Mouse (Mus musculus): ENCODE data around the gene Syngr2. TPM values are rescaled to one million over a fixed set of nuclear protein-coding genes. Genes with fewer than 3 reads are reported as not detected.

Syngr2 gene
- polyA plus RNA-seq, 1 experiment from 2014 or later = 29.6 TPM

DNA sequence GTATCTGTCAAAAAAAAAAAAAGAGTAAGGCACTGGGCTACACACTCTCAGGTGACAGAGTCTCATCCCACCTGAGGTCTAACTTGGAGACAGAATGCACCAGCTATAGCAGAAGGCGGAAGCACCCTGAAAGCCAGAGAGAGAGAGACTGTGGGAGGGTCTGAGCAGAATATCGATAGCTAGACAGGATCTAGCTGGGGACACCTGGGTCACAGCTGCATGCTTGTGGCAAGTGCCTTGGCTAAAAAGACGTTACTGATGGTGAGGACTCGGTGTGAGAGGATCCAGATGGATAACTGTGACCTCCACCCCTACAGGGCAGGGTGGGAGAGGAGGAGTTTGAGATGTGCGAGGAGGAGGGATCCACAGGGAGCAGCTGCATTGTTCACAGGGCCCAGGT lies 12.5 kb upstream of the Syngr2 start:
- Histone ChIP-seq H3K9ac (no peak overlapping the region), H3K27ac (no peak overlapping the region), H3K4me1 (peaks cover 16% of the 10 kb centered on the region), H3K9me3 (no peaks in the 10 kb centered on the region), H3K36me3 (no peaks in the 10 kb centered on the region), H3K4me2 (replicated peaks) (no peak overlapping the region), H3K27me3 (0 out of 2 replicates have a peak, but pooled peaks cover under 1% of the 10 kb centered on the region), H3K4me3 (no peak overlapping the region)
- ATAC-seq (ENCODE audit: insufficient number of reproducible peaks, insufficient read depth, low FRiP score, low TSS enrichment) = no peak
- 30% methylated on average over 5 of the region's 5 CpGs for WGBS

DNA sequence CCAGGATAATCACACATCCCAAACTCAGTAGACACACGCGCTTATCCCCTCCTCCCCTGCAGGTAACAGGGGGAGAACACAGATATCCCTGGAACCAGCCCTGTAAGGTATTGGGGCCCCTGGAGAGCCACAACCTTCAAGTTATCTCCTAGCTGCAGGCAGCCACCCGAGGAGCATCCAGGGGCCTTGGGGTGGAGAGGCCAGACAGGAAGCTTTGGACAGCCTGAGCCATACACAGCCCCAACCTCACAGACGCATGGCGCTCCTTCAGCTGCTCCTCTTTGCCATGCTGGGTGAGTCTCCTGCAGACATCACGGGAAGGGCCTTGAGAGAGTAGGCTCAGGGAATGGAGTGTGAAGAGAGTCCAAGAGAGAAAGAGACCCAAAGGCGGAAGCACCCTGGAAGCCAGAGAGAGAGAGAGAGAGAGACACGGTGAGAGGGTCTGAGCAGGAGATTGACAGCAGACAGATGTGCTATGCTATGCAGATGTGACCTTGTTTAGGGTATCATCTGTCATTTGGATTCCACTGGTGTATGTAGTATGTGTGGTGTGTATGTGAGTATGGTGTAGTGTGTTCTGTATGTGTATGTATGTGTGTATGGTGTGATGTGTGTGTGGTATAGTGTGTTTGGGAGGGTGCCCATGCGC lies 11.8 kb upstream of the Syngr2 start, which contains the start of gene 6030468B19Rik:
Gene 6030468B19Rik, plus strand, starts transcription at position 150 of the 649 bp plus-strand sequence.
- Histone ChIP-seq H3K4me3 (no peak within 1 kb of the TSS), H3K9me3 (no peaks in the 10 kb centered on the region), H3K27ac (no peak within 1 kb of the TSS), H3K27me3 (no peaks in the 10 kb centered on the region), H3K4me2 (replicated peaks) (no peak within 1 kb of the TSS), H3K36me3 (no peaks in the 10 kb centered on the region), H3K4me1 (peaks cover 9% of the 10 kb centered on the region), H3K9ac (no peak within 1 kb of the TSS)
- WGBS = 56% methylated on average over 9 of the region's 9 CpGs
- ATAC-seq (ENCODE audit: insufficient number of reproducible peaks, insufficient read depth, low FRiP score, low TSS enrichment) = no peak

GRCm38 (mm10) chr11:117798160-117798541 lies 11.3 kb upstream of the Syngr2 start:
- H3K4me3 ChIP-seq = no peak overlapping the region
- WGBS = 44% methylated on average over 2 of the region's 2 CpGs
- ATAC-seq (ENCODE audit: insufficient number of reproducible peaks, insufficient read depth, low FRiP score, low TSS enrichment) = no peak
- no peak overlapping the region for H3K4me2 ChIP-seq (replicated peaks)
- H3K9me3 ChIP-seq = no peaks in the 10 kb centered on the region
- no peaks in the 10 kb centered on the region for H3K27me3 ChIP-seq
- peaks cover 8% of the 10 kb centered on the region; the same call in 1 of the 2 replicates for H3K4me1 ChIP-seq
- no peaks in the 10 kb centered on the region for H3K36me3 ChIP-seq
- H3K27ac ChIP-seq = no peak overlapping the region
- no peak overlapping the region for H3K9ac ChIP-seq

- WGBS = 67% methylated on average over 5 of the region's 5 CpGs
- ATAC-seq (ENCODE audit: insufficient number of reproducible peaks, insufficient read depth, low FRiP score, low TSS enrichment) = no peak
- Histone ChIP-seq H3K4me2 (replicated peaks) (no peak overlapping the region), H3K9ac (no peak overlapping the region), H3K4me3 (no peak overlapping the region), H3K36me3 (no peaks in the 10 kb centered on the region), H3K27ac (no peak overlapping the region), H3K27me3 (no peaks in the 10 kb centered on the region), H3K4me1 (peaks cover 8% of the 10 kb centered on the region; the same call in 1 of the 2 replicates), H3K9me3 (no peaks in the 10 kb centered on the region)
Measured at GRCm38 (mm10) chr11:117799174-117799573, 10.3 kb upstream of the Syngr2 start.

GRCm38 (mm10) chr11:117800038-117800437 lies 9.4 kb upstream of the Syngr2 start:
- 82% methylated on average over 7 of the region's 7 CpGs for WGBS
- no peak for ATAC-seq (ENCODE audit: insufficient number of reproducible peaks, insufficient read depth, low FRiP score, low TSS enrichment)
- H3K4me1 ChIP-seq = peaks cover 8% of the 10 kb centered on the region; the same call in 1 of the 2 replicates
- H3K9ac ChIP-seq = no peak overlapping the region
- H3K27me3 ChIP-seq = no peaks in the 10 kb centered on the region
- no peaks in the 10 kb centered on the region for H3K36me3 ChIP-seq
- H3K27ac ChIP-seq = no peak overlapping the region
- H3K4me3 ChIP-seq = no peak overlapping the region
- no peak overlapping the region for H3K4me2 ChIP-seq (replicated peaks)
- H3K9me3 ChIP-seq = no peaks in the 10 kb centered on the region

DNA sequence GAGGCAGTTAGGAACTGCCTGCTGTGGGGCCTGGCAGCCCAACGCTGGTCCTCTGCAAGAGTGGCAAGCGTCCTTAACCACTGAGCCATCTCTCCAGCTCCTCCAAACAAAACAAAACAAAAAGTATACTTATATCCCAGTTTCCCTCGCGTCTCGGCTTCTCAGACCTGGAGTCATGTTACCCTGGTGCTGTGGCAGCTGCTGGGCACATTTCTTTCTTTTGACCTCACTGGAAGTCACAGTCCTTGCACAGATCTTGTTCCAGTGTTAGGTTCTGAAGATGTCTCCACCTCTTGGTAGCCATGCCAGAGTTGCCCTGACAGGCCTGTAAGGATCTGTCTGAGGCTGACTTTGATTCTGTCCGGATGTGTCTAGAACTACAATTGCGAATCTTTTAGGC lies 7.8 kb upstream of the Syngr2 start:
- Histone ChIP-seq H3K9me3 (no peaks in the 10 kb centered on the region), H3K27ac (no peak overlapping the region), H3K27me3 (no peaks in the 10 kb centered on the region), H3K9ac (no peak overlapping the region), H3K4me3 (no peak overlapping the region), H3K4me2 (replicated peaks) (no peak overlapping the region), H3K36me3 (no peaks in the 10 kb centered on the region), H3K4me1 (peaks cover 8% of the 10 kb centered on the region; the same call in 1 of the 2 replicates)
- ATAC-seq (ENCODE audit: insufficient number of reproducible peaks, insufficient read depth, low FRiP score, low TSS enrichment) = no peak
- WGBS = 58% methylated on average over 7 of the region's 7 CpGs

- ATAC-seq (ENCODE audit: insufficient number of reproducible peaks, insufficient read depth, low FRiP score, low TSS enrichment) = no peak
Measured at GRCm38 (mm10) chr11:117803166-117803688, 6.2 kb upstream of the Syngr2 start.

GRCm38 (mm10) chr11:117806781-117807180 lies 2.7 kb upstream of the Syngr2 start:
- Histone ChIP-seq H3K36me3 (no peaks in the 10 kb centered on the region), H3K4me3 (no peak overlapping the region), H3K27me3 (no peaks in the 10 kb centered on the region), H3K27ac (no peak overlapping the region), H3K9ac (no peak overlapping the region), H3K4me1 (peaks cover 12% of the 10 kb centered on the region), H3K4me2 (replicated peaks) (no peak overlapping the region), H3K9me3 (no peaks in the 10 kb centered on the region)
- WGBS = 92% methylated on average over 6 of the region's 6 CpGs
- ATAC-seq (ENCODE audit: insufficient number of reproducible peaks, insufficient read depth, low FRiP score, low TSS enrichment) = no peak

More at GRCm38 (mm10) chr11:117803166-117803688, 6.2 kb upstream of the Syngr2 start:
- no peaks in the 10 kb centered on the region for H3K9me3 ChIP-seq
- H3K27me3 ChIP-seq = no peaks in the 10 kb centered on the region
- H3K27ac ChIP-seq = no peak overlapping the region
- no peak overlapping the region for H3K9ac ChIP-seq
- H3K4me2 ChIP-seq (replicated peaks) = no peak overlapping the region
- H3K4me1 ChIP-seq = 0 out of 2 replicates have a peak, but pooled peaks cover 3% of the 10 kb centered on the region
- H3K36me3 ChIP-seq = no peaks in the 10 kb centered on the region
- 98% methylated on average over 3 of the region's 3 CpGs for WGBS
- H3K4me3 ChIP-seq = no peak overlapping the region

DNA sequence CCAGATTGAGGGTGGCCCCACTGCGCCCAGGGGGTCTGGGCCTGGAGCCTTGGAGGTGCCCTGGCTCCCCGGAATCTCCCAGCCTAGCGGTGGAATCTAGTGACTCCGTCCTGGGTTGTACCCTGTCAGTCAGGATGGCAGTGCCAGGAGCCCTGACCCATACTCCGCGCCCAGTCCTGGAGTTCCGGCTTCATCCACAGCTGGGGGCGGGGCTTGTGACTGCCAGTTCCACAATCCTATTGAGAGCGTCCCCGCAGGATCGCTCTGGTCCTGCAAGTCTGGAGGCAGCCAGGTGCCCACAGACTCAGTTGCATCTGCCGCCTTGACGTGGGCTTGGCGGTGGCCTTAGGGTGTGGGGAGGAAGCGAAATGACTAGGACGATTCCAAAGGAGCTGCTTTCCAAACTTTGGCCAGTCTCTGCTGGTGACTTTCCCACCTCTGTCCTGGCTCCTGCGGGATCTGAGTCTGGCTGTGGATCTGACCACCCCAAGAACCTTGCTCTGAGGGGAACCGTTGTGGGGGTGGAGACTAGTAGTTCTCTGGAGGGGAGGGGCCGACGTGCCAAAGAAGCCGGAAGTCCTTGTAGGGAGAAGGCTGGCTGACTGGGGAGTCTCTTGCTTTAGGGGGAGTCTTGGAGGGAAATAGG lies 1.1 kb downstream of the Syngr2 start:
- Histone ChIP-seq H3K36me3 (peaks cover 31% of the 10 kb centered on the region), H3K4me1 (peaks cover 12% of the 10 kb centered on the region), H3K27ac (0 out of 2 replicates have a peak overlapping the region, but pooled peaks have one; percentile 38), H3K4me2 (replicated peaks) (peak overlapping the region; percentile 100), H3K9ac (peak overlapping the region; percentile 67), H3K4me3 (peak overlapping the region; percentile 78), H3K27me3 (no peaks in the 10 kb centered on the region), H3K9me3 (no peaks in the 10 kb centered on the region)
- peak; percentile 70 for ATAC-seq (ENCODE audit: insufficient number of reproducible peaks, insufficient read depth, low FRiP score, low TSS enrichment)
- 1% methylated on average over 21 of the region's 21 CpGs for WGBS

DNA sequence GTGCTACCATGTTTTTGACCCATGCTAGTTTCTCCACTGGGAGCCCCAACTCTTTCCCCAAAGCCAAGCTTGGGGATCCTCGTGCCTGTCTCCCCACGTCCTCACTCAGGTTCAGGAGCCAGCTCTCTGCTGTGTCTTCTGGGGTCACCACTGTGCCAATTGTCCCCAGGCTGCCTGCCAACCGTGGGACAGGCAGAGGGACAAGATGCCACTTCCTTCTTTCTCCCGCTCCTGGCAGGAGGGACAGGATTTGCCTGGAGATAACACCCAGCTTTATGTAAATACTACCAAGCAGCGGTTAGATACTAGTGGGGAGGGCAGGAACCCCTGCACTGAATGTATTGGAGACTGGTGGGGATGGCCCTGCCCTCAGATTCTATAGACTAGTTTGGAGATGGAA lies 4.4 kb downstream of the Syngr2 start:
- no peak overlapping the region for H3K27ac ChIP-seq
- ATAC-seq (ENCODE audit: insufficient number of reproducible peaks, insufficient read depth, low FRiP score, low TSS enrichment) = no peak
- H3K9ac ChIP-seq = no peak overlapping the region
- peaks cover 12% of the 10 kb centered on the region for H3K4me1 ChIP-seq
- peaks cover 62% of the 10 kb centered on the region for H3K36me3 ChIP-seq
- WGBS = 80% methylated on average over 5 of the region's 5 CpGs
- H3K4me2 ChIP-seq (replicated peaks) = no peak overlapping the region
- H3K9me3 ChIP-seq = no peaks in the 10 kb centered on the region
- no peak overlapping the region for H3K4me3 ChIP-seq
- no peaks in the 10 kb centered on the region for H3K27me3 ChIP-seq

DNA sequence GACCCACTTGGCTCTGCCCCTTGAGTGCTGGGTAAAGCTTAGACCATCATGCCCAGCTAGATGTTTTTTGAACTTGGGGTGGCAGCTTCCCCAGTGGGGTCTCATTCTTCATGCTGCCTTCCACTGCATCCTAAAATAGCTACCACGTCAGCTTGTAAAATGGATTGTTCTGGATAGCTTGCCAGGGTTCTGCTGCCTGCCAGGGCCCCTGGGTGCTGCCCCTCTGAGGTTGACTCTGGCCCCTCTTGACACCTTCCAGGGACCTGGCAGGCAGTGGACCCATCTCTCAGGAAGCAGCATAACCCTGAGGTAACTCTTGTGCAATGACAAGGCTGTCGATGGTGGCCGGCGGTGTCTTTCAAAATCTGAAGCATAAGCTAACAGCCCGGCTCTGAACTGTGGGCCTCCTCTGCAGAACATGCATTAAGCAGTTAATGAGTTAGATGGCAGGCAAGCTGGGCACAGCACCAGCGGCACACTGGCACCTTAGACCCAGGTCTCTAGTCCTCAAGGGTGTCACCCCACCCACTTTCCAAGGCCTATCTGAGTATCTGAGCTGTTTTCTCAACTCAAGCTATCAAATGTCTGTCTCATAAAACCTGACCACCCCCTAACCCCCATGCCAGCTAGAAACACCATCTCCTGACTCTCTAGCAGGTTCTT lies 5.4 kb downstream of the Syngr2 start:
- no peaks in the 10 kb centered on the region for H3K9me3 ChIP-seq
- no peak overlapping the region for H3K27ac ChIP-seq
- no peak for ATAC-seq (ENCODE audit: insufficient number of reproducible peaks, insufficient read depth, low FRiP score, low TSS enrichment)
- H3K36me3 ChIP-seq = peaks cover 71% of the 10 kb centered on the region
- no peaks in the 10 kb centered on the region for H3K27me3 ChIP-seq
- no peak overlapping the region for H3K4me3 ChIP-seq
- H3K4me2 ChIP-seq (replicated peaks) = no peak overlapping the region
- WGBS = 94% methylated on average over 6 of the region's 6 CpGs
- H3K9ac ChIP-seq = no peak overlapping the region
- peaks cover 8% of the 10 kb centered on the region for H3K4me1 ChIP-seq

Data from embryonic facial prominence, embryonic 12.5 days (tissue).